Mouse (Mus musculus): ENCODE measurements around the gene Bex2. TPM values are rescaled to one million over a fixed set of nuclear protein-coding genes. Genes with fewer than 3 reads are reported as not detected.
"Not testable (repeated sequence)": the region's sequence is repeated elsewhere in the genome, so short reads cannot be mapped to it uniquely, and the experiment has no call there.

The Bex2 gene
- total RNA-seq (2014; rRNA removed) (294 and 349 TPM in 2 replicates), polyA plus RNA-seq (2015; fragmentation: Nextera tagmentation; extraction: Ambion mirVana) (1,179 and 1,237 TPM in 2 replicates)

- H3K4me2 ChIP-seq (ENCODE audit: low read depth, low read length, poor library complexity, severe bottlenecking) = peak within 1 kb of the TSS; percentile 27
- peak; percentile 97 for ATAC-seq (ENCODE audit: low FRiP score)
- peak within 1 kb of the TSS; percentile 62 for H3K27ac ChIP-seq (ENCODE audit: low read depth, low read length)
- H3K4me1 ChIP-seq (ENCODE audit: insufficient read depth, low read length); H3K36me3 ChIP-seq (ENCODE audit: insufficient read depth, low read length); H3K9me3 ChIP-seq (ENCODE audit: low read length); H3K27me3 ChIP-seq (ENCODE audit: insufficient read depth, low read length): not testable (repeated sequence)
- WGBS = no CpG with 5 or more reads among the region's 32 CpGs
- peak within 1 kb of the TSS; percentile 38 for H3K4me3 ChIP-seq (ENCODE audit: low read depth, low read length)
- H3K9ac ChIP-seq (replicated peaks; ENCODE audit: low read length, poor library complexity, severe bottlenecking) = peak within 1 kb of the TSS; percentile 50; the same call in 1 of the 2 replicates
- peak; percentile 8 for DNase-seq (ENCODE audit: low spot score)
Measured at GRCm38 (mm10) chrX:136068020-136068419, at the start of gene Bex2. Bex2 (minus strand) TSS chrX:136068236.

- WGBS = 21% methylated on average over 23 of the region's 23 CpGs
- peak overlapping the region; percentile 83 for H3K27ac ChIP-seq (ENCODE audit: low read depth, low read length)
- peak overlapping the region; percentile 51; the same call in 1 of the 2 replicates for H3K9ac ChIP-seq (replicated peaks; ENCODE audit: low read length, poor library complexity, severe bottlenecking)
- peak; percentile 96 for DNase-seq (ENCODE audit: low spot score)
- no peak for TF ChIP-seq CTCF (IDR thresholded peaks at IDR 0.05)
- H3K36me3 ChIP-seq (ENCODE audit: insufficient read depth, low read length) = no peaks in the 10 kb centered on the region
- H3K9me3 ChIP-seq (ENCODE audit: low read length) = no peaks in the 10 kb centered on the region
- no peaks in the 10 kb centered on the region for H3K4me1 ChIP-seq (ENCODE audit: insufficient read depth, low read length)
- peak; percentile 98 for ATAC-seq (ENCODE audit: low FRiP score)
- no peaks in the 10 kb centered on the region for H3K27me3 ChIP-seq (ENCODE audit: insufficient read depth, low read length)
- H3K4me2 ChIP-seq (ENCODE audit: low read depth, low read length, poor library complexity, severe bottlenecking) = peak overlapping the region; percentile 41
- H3K4me3 ChIP-seq (ENCODE audit: low read depth, low read length) = peak overlapping the region; percentile 38
Measured at GRCm38 (mm10) chrX:136115419-136115961, 47.5 kb upstream of the Bex2 start.

- TF ChIP-seq CTCF (IDR thresholded peaks at IDR 0.05) = no peak
- Histone ChIP-seq H3K9me3 (ENCODE audit: low read length) (no peaks in the 10 kb centered on the region), H3K27ac (ENCODE audit: low read depth, low read length) (no peak overlapping the region), H3K9ac (replicated peaks; ENCODE audit: low read length, poor library complexity, severe bottlenecking) (no peak overlapping the region), H3K27me3 (ENCODE audit: insufficient read depth, low read length) (no peaks in the 10 kb centered on the region), H3K4me2 (ENCODE audit: low read depth, low read length, poor library complexity, severe bottlenecking) (peak overlapping the region; percentile 40), H3K36me3 (ENCODE audit: insufficient read depth, low read length) (no peaks in the 10 kb centered on the region), H3K4me1 (ENCODE audit: insufficient read depth, low read length) (no peaks in the 10 kb centered on the region), H3K4me3 (ENCODE audit: low read depth, low read length) (no peak overlapping the region)
- DNase-seq (ENCODE audit: low spot score) (no peak), ATAC-seq (ENCODE audit: low FRiP score) (no peak)
- WGBS = 40% methylated on average over 4 of the region's 4 CpGs
Measured at GRCm38 (mm10) chrX:136115015-136115414, 47.0 kb upstream of the Bex2 start.

DNA sequence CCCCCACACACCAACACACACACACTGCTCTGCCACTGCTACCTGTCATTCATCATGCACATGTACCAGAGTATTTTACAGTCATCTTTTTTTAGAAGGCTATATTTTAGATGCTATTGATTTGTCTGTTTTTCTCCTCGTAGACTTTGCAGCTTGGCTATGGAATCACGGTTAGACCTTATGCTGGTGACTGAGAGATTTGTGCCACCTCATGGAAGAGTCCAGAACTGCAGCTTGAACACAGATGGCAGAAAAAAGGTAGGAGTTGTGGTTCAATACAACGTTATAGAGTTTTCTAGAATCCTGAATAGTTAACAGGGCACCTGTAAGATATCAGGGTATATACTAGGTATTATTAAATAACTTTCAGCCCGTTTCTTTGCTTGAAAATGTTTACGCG is 39.9 kb upstream of the Bex2 start:
- H3K4me2 ChIP-seq (ENCODE audit: low read depth, low read length, poor library complexity, severe bottlenecking) = no peak overlapping the region
- peak; percentile 83 for TF ChIP-seq CTCF (IDR thresholded peaks at IDR 0.05)
- no peak overlapping the region for H3K9ac ChIP-seq (replicated peaks; ENCODE audit: low read length, poor library complexity, severe bottlenecking)
- no peaks in the 10 kb centered on the region for H3K4me1 ChIP-seq (ENCODE audit: insufficient read depth, low read length)
- no peaks in the 10 kb centered on the region for H3K9me3 ChIP-seq (ENCODE audit: low read length)
- no peak overlapping the region for H3K4me3 ChIP-seq (ENCODE audit: low read depth, low read length)
- no peaks in the 10 kb centered on the region; the same call in 1 of the 2 replicates for H3K27me3 ChIP-seq (ENCODE audit: insufficient read depth, low read length)
- DNase-seq (ENCODE audit: low spot score) (peak; percentile 66), ATAC-seq (ENCODE audit: low FRiP score) (peak; percentile 52; the same call in 1 of the 2 replicates)
- 44% methylated on average over 6 of the region's 6 CpGs for WGBS
- no peak overlapping the region for H3K27ac ChIP-seq (ENCODE audit: low read depth, low read length)
- no peaks in the 10 kb centered on the region for H3K36me3 ChIP-seq (ENCODE audit: insufficient read depth, low read length)

GRCm38 (mm10) chrX:136104724-136105088 is 36.7 kb upstream of the Bex2 start:
- Histone ChIP-seq H3K27me3 (ENCODE audit: insufficient read depth, low read length) (no peaks in the 10 kb centered on the region; the same call in 1 of the 2 replicates), H3K4me1 (ENCODE audit: insufficient read depth, low read length) (no peaks in the 10 kb centered on the region), H3K4me2 (ENCODE audit: low read depth, low read length, poor library complexity, severe bottlenecking) (peak overlapping the region; percentile 22), H3K9ac (replicated peaks; ENCODE audit: low read length, poor library complexity, severe bottlenecking) (no peak overlapping the region), H3K27ac (ENCODE audit: low read depth, low read length) (peak overlapping the region; percentile 1; the same call in 1 of the 2 replicates), H3K4me3 (ENCODE audit: low read depth, low read length) (no peak overlapping the region), H3K9me3 (ENCODE audit: low read length) (no peaks in the 10 kb centered on the region), H3K36me3 (ENCODE audit: insufficient read depth, low read length) (no peaks in the 10 kb centered on the region)
- no peak for TF ChIP-seq CTCF (IDR thresholded peaks at IDR 0.05)
- ATAC-seq (ENCODE audit: low FRiP score) (peak; percentile 68; the same call in 1 of the 2 replicates), DNase-seq (ENCODE audit: low spot score) (peak; percentile 51)
- 27% methylated on average over 3 of the region's 3 CpGs for WGBS

DNA sequence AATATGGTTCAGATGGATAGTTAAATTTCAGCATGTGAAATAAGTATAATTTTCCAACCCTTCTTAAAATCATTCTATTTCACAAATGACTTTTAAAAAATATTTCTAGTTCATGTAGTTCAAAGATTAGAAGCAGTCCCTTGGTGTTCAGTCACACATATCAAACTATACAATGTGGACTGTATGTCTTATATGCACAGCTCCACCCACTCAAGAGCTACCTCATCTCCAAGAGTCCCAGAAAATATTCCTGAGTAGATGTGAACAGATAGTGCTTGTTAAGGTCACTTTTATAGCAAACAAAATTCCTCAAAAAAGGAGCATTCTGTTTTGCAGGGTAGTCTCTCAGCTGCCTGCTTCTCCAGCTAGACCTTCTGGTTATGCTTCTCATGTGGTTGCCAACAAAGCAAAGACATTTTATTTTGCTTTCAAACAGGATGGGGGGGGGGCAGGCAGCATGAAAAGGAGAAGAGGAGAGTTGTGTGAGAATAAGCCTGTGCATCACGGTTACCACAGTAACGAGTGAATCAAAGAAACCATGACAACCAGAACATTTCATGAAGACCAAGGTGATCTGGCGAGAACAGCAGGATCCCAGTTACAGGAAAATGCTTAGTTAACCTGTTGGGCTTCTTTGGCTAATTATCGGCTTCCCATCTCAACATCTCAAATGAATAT is 36.1 kb upstream of the Bex2 start:
- WGBS = 26% methylated on average over 4 of the region's 4 CpGs
- no peak for TF ChIP-seq CTCF (IDR thresholded peaks at IDR 0.05)
- peak overlapping the region; percentile 1; the same call in 1 of the 2 replicates for H3K27ac ChIP-seq (ENCODE audit: low read depth, low read length)
- no peaks in the 10 kb centered on the region; the same call in 1 of the 2 replicates for H3K27me3 ChIP-seq (ENCODE audit: insufficient read depth, low read length)
- H3K36me3 ChIP-seq (ENCODE audit: insufficient read depth, low read length) = no peaks in the 10 kb centered on the region
- H3K4me2 ChIP-seq (ENCODE audit: low read depth, low read length, poor library complexity, severe bottlenecking) = peak overlapping the region; percentile 22; the same call in 1 of the 2 replicates
- H3K9me3 ChIP-seq (ENCODE audit: low read length) = no peaks in the 10 kb centered on the region
- DNase-seq (ENCODE audit: low spot score) = peak; percentile 44
- ATAC-seq (ENCODE audit: low FRiP score) = peak; percentile 72
- no peak overlapping the region for H3K9ac ChIP-seq (replicated peaks; ENCODE audit: low read length, poor library complexity, severe bottlenecking)
- no peak overlapping the region for H3K4me3 ChIP-seq (ENCODE audit: low read depth, low read length)
- no peaks in the 10 kb centered on the region for H3K4me1 ChIP-seq (ENCODE audit: insufficient read depth, low read length)
